Mouse (Mus musculus) layer of hippocampus, adult 8-10 months (tissue): ENCODE results near the gene Zfp467. TPM values are rescaled to one million over a fixed set of nuclear protein-coding genes. Genes with fewer than 3 reads are reported as not detected.
A peak's percentile ranks its signal among the peaks of the same experiment; 100 is the strongest.

ENCODE experiments used
- DNase-seq, 2 experiments: peaks; one replicate each; pipeline ENCODE4 v3.0.0; 2022; ENCODE audit warnings: low spot score in 2 of 2
- microRNA-seq, 2 experiments: library from miRNA; unstranded; fragments of <30 nt; microRNA quantifications; one replicate each; pipeline ENCODE4 v1.2.0; 2022
- total RNA-seq, 4 experiments: library from RNA; stranded (reverse); gene quantifications; 2 replicates each; pipeline ENCODE4 v1.2.4; 2022

Zfp467 gene
- total RNA-seq, 4 experiments from 2014 or later, result 24.6 to 32.2 (median 28.2) TPM

GRCm38 (mm10) chr6:48411193-48412092 is 34.2 kb downstream of the Zfp467 start:
- no peak for DNase-seq

- DNase-seq, result no peak
Observed at GRCm38 (mm10) chr6:48410551-48410950, 35.1 kb downstream of the Zfp467 start.

- DNase-seq, result peak in 1 of 2 experiments; percentile 0
Observed at GRCm38 (mm10) chr6:48409726-48410343, 35.8 kb downstream of the Zfp467 start.

DNA sequence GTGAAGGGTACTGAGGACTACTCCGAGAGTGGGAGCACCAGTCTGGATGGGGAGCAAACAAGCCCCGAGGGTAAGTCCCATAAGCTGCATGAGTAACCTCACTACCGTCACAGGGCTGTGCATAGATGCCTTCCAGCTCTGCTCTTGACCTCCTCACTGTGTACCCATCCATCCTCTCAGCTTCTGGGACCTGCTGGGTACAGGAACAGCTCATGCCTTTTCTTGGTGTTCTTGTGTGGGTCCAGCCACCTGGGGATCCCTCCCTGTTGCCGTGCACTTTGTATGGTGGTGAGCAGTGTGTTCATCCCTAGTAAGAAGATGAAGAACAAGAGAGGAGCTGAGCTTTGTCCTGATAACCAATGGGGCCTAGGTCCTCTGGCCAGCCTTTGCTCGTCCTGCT is 41.6 kb downstream of the Zfp467 start:
- DNase-seq, result no peak

DNA sequence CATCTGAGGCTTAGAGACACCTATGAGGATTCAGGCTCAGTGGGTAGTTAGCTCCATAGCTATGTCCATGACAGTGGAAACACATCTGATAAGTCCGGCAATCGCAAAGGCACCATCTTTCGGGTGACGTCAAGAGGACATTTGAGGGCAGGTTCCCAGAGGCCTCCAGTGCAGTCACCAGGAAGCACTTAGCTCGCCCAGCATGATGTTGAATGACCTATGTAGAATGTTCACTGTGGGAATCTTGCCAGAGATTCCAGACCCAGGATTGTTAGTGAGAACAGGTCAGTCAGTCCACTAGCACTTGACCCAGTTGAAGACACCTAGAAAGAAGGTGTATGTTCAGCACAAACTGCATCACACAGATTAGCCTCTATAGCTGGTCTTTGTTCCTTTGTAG is 45.7 kb downstream of the Zfp467 start:
- no peak for DNase-seq

DNA sequence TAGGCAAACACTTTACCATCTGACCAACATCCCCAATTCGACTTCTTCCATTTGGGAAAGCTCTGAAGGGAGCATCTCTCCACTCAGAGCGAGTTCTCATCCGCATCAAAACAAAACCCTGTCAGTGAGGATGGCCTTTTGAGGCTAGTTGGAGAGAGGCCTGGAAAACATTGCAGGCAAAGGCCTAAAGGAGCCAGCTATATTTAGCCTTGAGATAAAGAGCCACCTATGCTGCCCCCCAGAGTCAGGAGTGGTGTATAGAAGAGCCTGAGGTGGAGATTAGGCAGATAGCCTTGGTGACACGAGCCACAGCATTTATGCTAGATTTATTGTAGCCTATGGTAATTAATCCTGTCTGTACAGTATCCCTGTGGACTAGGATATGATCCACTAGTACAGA is 48.3 kb downstream of the Zfp467 start:
- DNase-seq, result peak in 1 of 2 experiments; percentile 29

DNA sequence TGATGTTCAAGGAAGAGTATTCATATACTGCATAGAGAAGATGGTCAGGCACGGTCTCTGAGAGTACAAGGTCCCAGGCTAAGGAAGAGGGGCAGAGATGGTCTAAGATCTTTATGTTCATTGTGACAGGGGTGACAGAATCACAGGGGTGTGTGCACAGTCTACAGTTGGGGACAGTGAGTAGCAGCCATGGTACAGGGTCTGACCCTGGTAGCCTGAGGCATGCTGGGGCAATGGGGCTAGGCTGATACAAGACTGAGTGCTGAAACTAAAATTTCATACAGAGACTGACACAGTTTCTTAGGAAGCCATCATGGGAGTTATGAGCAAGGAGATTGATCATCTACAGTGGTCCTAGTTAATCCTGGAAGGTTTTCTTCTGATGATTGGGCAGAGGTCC is 48.9 kb downstream of the Zfp467 start:
- DNase-seq, result no peak

DNA sequence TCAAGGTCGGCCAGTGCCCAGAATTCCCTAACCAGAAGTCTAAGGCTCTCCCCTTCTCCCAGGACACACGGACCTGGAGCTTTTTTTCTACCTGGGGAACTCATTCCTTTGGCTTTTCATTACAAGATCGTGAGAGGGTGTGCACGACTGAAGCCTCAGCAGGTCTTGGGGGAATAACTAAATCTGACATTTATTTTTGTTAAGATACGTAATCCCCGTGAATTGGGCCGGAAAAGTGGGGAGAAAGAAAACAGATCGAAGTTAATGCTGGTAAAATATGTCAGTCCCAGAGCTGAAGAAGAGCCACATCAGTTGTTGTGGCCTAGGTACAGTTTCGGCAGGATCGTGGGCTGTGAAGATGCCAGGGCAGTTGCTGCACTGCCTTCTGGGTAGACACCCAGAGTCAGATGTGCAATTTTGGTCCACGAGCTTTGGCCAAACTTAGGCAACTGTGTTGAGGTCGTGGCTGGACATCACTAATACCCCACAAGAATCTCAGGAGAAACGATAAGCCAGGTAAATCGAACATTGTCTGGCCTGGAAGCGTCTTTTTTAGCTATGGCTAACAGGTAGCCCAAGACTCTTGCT is 49.5 kb downstream of the Zfp467 start:
- DNase-seq, result peak in 1 of 2 experiments; percentile 5

GRCm38 (mm10) chr6:48395105-48396007 is 50.3 kb downstream of the Zfp467 start, which contains the start of gene Krba1:
Krba1 (plus strand) TSS chr6:48395586.
- DNase-seq, result peak; percentile 72 to 77

- DNase-seq, result no peak
Observed at GRCm38 (mm10) chr6:48393811-48394210, 51.8 kb downstream of the Zfp467 start.

DNA sequence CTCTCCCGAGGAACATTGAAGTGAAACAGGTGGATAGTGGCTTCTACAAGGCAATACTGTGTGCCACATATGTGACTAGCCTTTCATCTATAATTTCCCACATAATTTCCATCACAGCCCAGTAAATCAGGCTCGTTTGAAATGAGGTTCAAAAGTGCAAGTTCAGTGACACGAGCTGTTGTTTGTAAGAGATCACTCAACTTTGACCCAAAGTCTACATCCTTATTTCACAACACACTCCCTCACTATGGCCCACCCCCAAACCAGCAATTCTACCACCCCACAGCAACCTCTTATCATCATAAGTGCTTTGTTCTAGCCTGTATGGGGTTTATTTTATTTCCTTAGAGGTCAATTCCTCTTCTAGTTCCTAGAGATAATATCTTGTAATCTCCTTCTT is 57.4 kb downstream of the Zfp467 start:
- no peak for DNase-seq

Small RNAs within 50 kb of the gene (microRNA-seq; reads per million reads assigned to microRNA genes)
- gene Gm24325, result 0 reads per million in 2 experiments

Other genes with a start within 250 kb of the Zfp467 start
- 10 to 100 TPM; 36.8 to 51.8 (median 42.4) TPM for gene Krba1, start 50.2 kb downstream of the Zfp467 start, total RNA-seq
- gene Sspo, start 2.4 kb upstream of the Zfp467 start, total RNA-seq, result 1 to 10 TPM in 3 of 4 experiments, under 1 TPM in 1; 0.39 to 2.1 (median 1.2) TPM
- 100 to 1,000 TPM; 402 to 444 (median 420) TPM for gene Atp6v0e2, start 91.8 kb upstream of the Zfp467 start, total RNA-seq
- 10 to 100 TPM; 33.0 to 38.0 (median 35.2) TPM for gene Lrrc61, start 109.0 kb upstream of the Zfp467 start, total RNA-seq
- 10 to 100 TPM; 16.6 to 32.1 (median 21.9) TPM for gene Rarres2, start 127.0 kb upstream of the Zfp467 start, total RNA-seq
- not detected for gene Gm45021, start 143.8 kb upstream of the Zfp467 start, total RNA-seq
- gene Repin1, start 148.1 kb upstream of the Zfp467 start, total RNA-seq, result 10 to 100 TPM; 46.3 to 57.9 (median 53.6) TPM
- gene Gm44965, start 148.1 kb upstream of the Zfp467 start, total RNA-seq, result 10 to 100 TPM in 1 of 4 experiments, 1 to 10 TPM in 1, not detected in 2; 1.2 to 10.6 TPM
- 10 to 100 TPM in 1 of 4 experiments, 1 to 10 TPM in 3; 7.7 to 10.6 (median 9.1) TPM for gene Zfp775, start 156.2 kb upstream of the Zfp467 start, total RNA-seq
- 10 to 100 TPM; 11.8 to 14.8 (median 13.2) TPM for gene AI854703, start 180.9 kb upstream of the Zfp467 start, total RNA-seq
- 1 to 10 TPM in 1 of 4 experiments, under 1 TPM in 3; 0.56 to 1.1 (median 0.89) TPM for gene Gimap8, start 201.4 kb upstream of the Zfp467 start, total RNA-seq
- under 1 TPM; 0.35 to 0.54 (median 0.41) TPM for gene Gimap9, start 230.3 kb upstream of the Zfp467 start, total RNA-seq
- gene Gimap4, start 238.7 kb upstream of the Zfp467 start, total RNA-seq, result under 1 TPM in 2 of 4 experiments, not detected in 2; 0.31 to 0.48 TPM